In genomic region chr2:45435261-45435980, GRCm38 (mm10) we compare ENCODE assay signal across 10 mouse cellular contexts.
DNase-seq lines count a peak whose midpoint lies in the region; ATAC-seq and TF ChIP-seq lines count a peak whose summit lies in the region.
"Had no signal": no experiment of that assay in that cellular context is flagged by ENCODE, and none has a peak within 500 bp of the region (broad histone marks: within the 10 kb centered on the region; RNA-seq: fewer than 3 reads in every experiment).

No protein-coding gene starts in this region.

- H3K4me3 ChIP-seq in gastrocnemius, adult 2 months, result no peak overlapping the region
- no peak overlapping the region for H3K4me3 ChIP-seq in midbrain, embryonic 16.5 days (ENCODE audit: low read depth, low read length)
- no peak overlapping the region for H3K4me3 ChIP-seq in midbrain, embryonic 13.5 days (replicated peaks)
- H3K4me3 ChIP-seq in intestine, embryonic 15.5 days (replicated peaks), result no peak overlapping the region
- H3K4me3 ChIP-seq: stomach, embryonic 15.5 days had no signal

- 41% methylated on average over 6 of the region's 6 CpGs for WGBS in midbrain, embryonic 16.5 days
- 56% methylated on average over 6 of the region's 6 CpGs for WGBS in midbrain, embryonic 13.5 days
- WGBS in intestine, embryonic 15.5 days, result 68% methylated on average over 6 of the region's 6 CpGs

- H3K27ac ChIP-seq in gastrocnemius, adult 2 months, result no peak overlapping the region
- no peak overlapping the region for H3K27ac ChIP-seq in midbrain, embryonic 16.5 days (ENCODE audit: low read length)
- H3K27ac ChIP-seq in midbrain, embryonic 13.5 days, result no peak overlapping the region
- H3K27ac ChIP-seq in intestine, embryonic 15.5 days, result no peak overlapping the region
- H3K27ac ChIP-seq: stomach, embryonic 15.5 days had no signal

- no peaks in the 10 kb centered on the region for H3K36me3 ChIP-seq in midbrain, embryonic 16.5 days (ENCODE audit: control insufficient read depth, insufficient read depth, low read length)
- no peaks in the 10 kb centered on the region for H3K36me3 ChIP-seq in midbrain, embryonic 13.5 days
- no peaks in the 10 kb centered on the region for H3K36me3 ChIP-seq in intestine, embryonic 15.5 days
- H3K36me3 ChIP-seq: stomach, embryonic 15.5 days had no signal

- TF ChIP-seq CTCF in gastrocnemius, adult 2 months (IDR thresholded peaks at IDR 0.05), result no peak

- H3K9me3 ChIP-seq in midbrain, embryonic 16.5 days (replicated peaks; ENCODE audit: control insufficient read depth, low read length, poor library complexity, severe bottlenecking), result no peaks in the 10 kb centered on the region
- no peaks in the 10 kb centered on the region for H3K9me3 ChIP-seq in midbrain, embryonic 13.5 days
- no peaks in the 10 kb centered on the region for H3K9me3 ChIP-seq in intestine, embryonic 15.5 days
- H3K9me3 ChIP-seq: stomach, embryonic 15.5 days had no signal

- no peak overlapping the region for H3K9ac ChIP-seq in midbrain, embryonic 16.5 days (ENCODE audit: low read depth, low read length)
- no peak overlapping the region for H3K9ac ChIP-seq in midbrain, embryonic 13.5 days (replicated peaks)
- H3K9ac ChIP-seq in intestine, embryonic 15.5 days, result no peak overlapping the region
- H3K9ac ChIP-seq: stomach, embryonic 15.5 days had no signal

- ATAC-seq in midbrain, embryonic 16.5 days, result peak; percentile 85
- no peak for ATAC-seq in midbrain, embryonic 13.5 days
- no peak for ATAC-seq in intestine, embryonic 15.5 days

- H3K27me3 ChIP-seq in midbrain, embryonic 16.5 days (ENCODE audit: control insufficient read depth, insufficient read depth, low read depth, low read length), result no peaks in the 10 kb centered on the region
- H3K27me3 ChIP-seq in midbrain, embryonic 13.5 days, result no peaks in the 10 kb centered on the region
- H3K27me3 ChIP-seq in intestine, embryonic 15.5 days (replicated peaks), result no peaks in the 10 kb centered on the region
- H3K27me3 ChIP-seq: CH12.LX; stomach, embryonic 15.5 days had no signal

- 0 out of 2 replicates have a peak, but pooled peaks cover 9% of the 10 kb centered on the region for H3K4me1 ChIP-seq in midbrain, embryonic 16.5 days (ENCODE audit: control insufficient read depth, insufficient read depth, low read length)
- peaks cover 11% of the 10 kb centered on the region for H3K4me1 ChIP-seq in midbrain, embryonic 13.5 days (replicated peaks)
- H3K4me1 ChIP-seq in intestine, embryonic 15.5 days (replicated peaks), result no peaks in the 10 kb centered on the region
- H3K4me1 ChIP-seq: stomach, embryonic 15.5 days had no signal

- no peak overlapping the region for H3K4me2 ChIP-seq in midbrain, embryonic 16.5 days (ENCODE audit: low read length)
- H3K4me2 ChIP-seq in midbrain, embryonic 13.5 days (replicated peaks), result no peak overlapping the region
- no peak overlapping the region for H3K4me2 ChIP-seq in intestine, embryonic 15.5 days (replicated peaks)
- H3K4me2 ChIP-seq: stomach, embryonic 15.5 days had no signal

- DNase-seq in gastrocnemius, adult 2 months, result peak; percentile 29
- no peak for DNase-seq in gastrocnemius, postnatal 25 days
- DNase-seq in gonadal fat pad, adult 2 months (ENCODE audit: low read depth), result peak; percentile 58
- DNase-seq in lung, postnatal 14 days, result peak; percentile 40
- no peak for DNase-seq in layer of hippocampus, postnatal 36 days

- intact Hi-C loops in gastrocnemius, adult 2 months (cut with DNase I), result no loop called here

Comparison
In these comparisons a context has a peak if more than half of its experiments do, and no peak if none do; other contexts are left out.
1. DNase-seq: peak in gastrocnemius, adult 2 months (single experiment), gonadal fat pad, adult 2 months (single experiment) and lung, postnatal 14 days (single experiment); none in gastrocnemius, postnatal 25 days (single experiment) and layer of hippocampus, postnatal 36 days (0 of 2).